Mouse (Mus musculus) heart, embryonic 11.5 days (tissue): ENCODE results near the gene Hmga2. TPM values are rescaled to one million over a fixed set of nuclear protein-coding genes. Genes with fewer than 3 reads are reported as not detected.
A peak's percentile ranks its signal among the peaks of the same experiment; 100 is the strongest.

Experiments used
- ATAC-seq: fragments of 200-750 bp; cut with Nextera tagmentation; replicated peaks from 2 replicates; pipeline ENCODE4 v1.8.0; 2017; ENCODE audit warnings: moderate library complexity; ENCODE audit not compliant: insufficient number of reproducible peaks, low FRiP score, low TSS enrichment
- H3K27ac ChIP-seq: fragments of 300-500 bp; sonication (generic); 2 replicates; pipeline ENCODE4 v1.5.1; 2014; ENCODE audit warnings: mild to moderate bottlenecking, low read depth, low read length
- H3K27me3 ChIP-seq: fragments of 300-500 bp; sonication (generic); 2 replicates; pipeline ENCODE4 v1.6.1; 2014; ENCODE audit warnings: mild to moderate bottlenecking, low read length, mixed read lengths; ENCODE audit not compliant: control insufficient read depth, insufficient read depth
- H3K36me3 ChIP-seq: fragments of 300-500 bp; sonication (generic); 2 replicates; pipeline ENCODE4 v1.6.1; 2014; ENCODE audit warnings: mild to moderate bottlenecking, low read length, moderate library complexity, mixed read lengths; ENCODE audit not compliant: control insufficient read depth, insufficient read depth
- H3K4me1 ChIP-seq: fragments of 300-500 bp; sonication (generic); 2 replicates; pipeline ENCODE4 v1.6.1; 2014; ENCODE audit warnings: low read length; ENCODE audit not compliant: control insufficient read depth, insufficient read depth
- H3K4me2 ChIP-seq: fragments of 300-500 bp; sonication (generic); 2 replicates; pipeline ENCODE4 v1.6.1; 2014; ENCODE audit warnings: mild to moderate bottlenecking, moderate library complexity
- H3K4me3 ChIP-seq: fragments of 300-500 bp; sonication (generic); 2 replicates; pipeline ENCODE4 v1.5.1; 2014; ENCODE audit warnings: low read depth, low read length
- H3K9ac ChIP-seq: fragments of 300-500 bp; sonication (generic); 2 replicates; pipeline ENCODE4 v1.6.1; 2014; ENCODE audit warnings: mild to moderate bottlenecking, low read depth, low read length, moderate library complexity
- H3K9me3 ChIP-seq: fragments of 300-500 bp; sonication (generic); replicated peaks from 2 replicates; pipeline ENCODE4 v1.6.1; 2016; ENCODE audit warnings: low read length; ENCODE audit not compliant: control insufficient read depth
- WGBS: fragments of 180-500 bp; shearing (Covaris S2); extraction: QIAGEN DNeasy Blood & Tissue Kit; methylation state at CpG from one replicate; pipeline ENCODE4 v1.1.7; 2014; ENCODE audit not compliant: insufficient replicate concordance; 5-methylcytosine and 5-hydroxymethylcytosine counted together
- polyA plus RNA-seq: library from polyadenylated mRNA; unstranded; fragments of >200 nt; fragmentation: Nextera tagmentation; extraction: Ambion mirVana; gene quantifications from 2 replicates; pipeline ENCODE4 v1.2.1, GENCODE M21; 2014

Gene Hmga2
- polyA plus RNA-seq, 1 experiment from 2014 or later: 42.6 TPM

DNA sequence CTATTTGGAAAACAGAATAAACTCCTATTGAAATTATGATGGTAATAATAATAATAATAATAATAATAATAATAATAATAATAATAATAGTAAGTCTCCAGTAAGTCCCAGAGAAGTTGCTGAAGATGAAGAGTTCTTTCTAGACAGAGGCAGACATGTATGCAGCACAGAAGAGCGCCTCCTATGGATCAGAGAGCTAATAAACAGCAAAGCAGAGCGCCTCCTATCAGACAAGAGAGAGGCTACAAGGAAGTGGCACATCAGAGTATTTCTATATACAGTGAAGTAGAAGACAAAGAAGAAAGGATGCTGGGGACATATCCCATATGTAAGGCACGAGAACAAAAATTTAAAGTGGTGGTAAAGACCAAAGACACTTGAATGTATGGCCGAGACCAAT, 70.9 kb downstream of the Hmga2 start:
- ATAC-seq: no peak
- Histone ChIP-seq H3K9ac (no peak overlapping the region), H3K4me2 (no peak overlapping the region), H3K4me1 (peaks cover 27% of the 10 kb centered on the region), H3K27me3 (no peaks in the 10 kb centered on the region), H3K27ac (no peak overlapping the region), H3K36me3 (no peaks in the 10 kb centered on the region), H3K4me3 (no peak overlapping the region), H3K9me3 (no peaks in the 10 kb centered on the region)
- WGBS: 77% methylated on average over 4 of the region's 4 CpGs

DNA sequence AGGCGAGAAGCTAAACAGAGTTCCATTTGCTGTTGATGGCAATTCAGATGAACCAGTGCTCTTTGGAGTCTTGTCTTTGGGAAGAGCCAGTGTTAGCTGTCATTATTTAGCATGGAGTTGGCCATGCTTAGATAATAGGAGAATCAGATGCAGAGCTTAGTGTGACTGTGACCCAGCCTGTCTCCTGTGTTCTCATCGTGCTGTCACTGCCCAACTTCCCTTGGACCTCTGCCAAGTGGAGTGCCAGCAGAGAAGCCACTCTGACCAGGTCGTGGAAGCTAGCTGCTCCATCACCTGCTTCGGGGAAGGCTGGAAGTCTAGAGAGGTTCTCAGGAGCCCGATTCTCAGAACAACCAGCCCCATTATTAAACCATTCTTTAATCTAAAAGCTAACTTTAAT, 73.3 kb downstream of the Hmga2 start:
- Histone ChIP-seq H3K4me3 (no peak overlapping the region), H3K9ac (no peak overlapping the region), H3K36me3 (no peaks in the 10 kb centered on the region), H3K27ac (no peak overlapping the region), H3K9me3 (no peaks in the 10 kb centered on the region), H3K4me2 (no peak overlapping the region), H3K27me3 (no peaks in the 10 kb centered on the region), H3K4me1 (peaks cover 31% of the 10 kb centered on the region)
- 56% methylated on average over 5 of the region's 5 CpGs for WGBS
- no peak for ATAC-seq

DNA sequence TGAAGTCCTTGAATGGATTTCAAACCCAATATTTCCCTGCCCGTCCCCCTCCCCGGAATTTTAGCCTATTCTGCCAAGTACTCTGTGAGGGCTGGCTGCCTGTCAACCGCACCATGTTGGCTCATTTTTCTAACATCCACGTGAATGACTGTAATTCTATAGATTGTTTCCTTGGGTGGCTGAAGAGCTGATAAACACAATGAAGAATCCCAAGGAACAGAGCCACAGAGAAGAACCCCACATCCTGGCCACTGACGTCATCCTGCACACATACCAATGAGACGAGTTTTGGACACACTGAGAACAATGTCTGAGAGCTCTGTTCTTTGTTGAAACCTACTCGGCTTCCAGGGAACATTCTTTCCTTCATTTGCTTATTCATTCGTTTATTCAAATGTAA, 74.5 kb downstream of the Hmga2 start:
- Histone ChIP-seq H3K4me1 (peaks cover 23% of the 10 kb centered on the region), H3K9me3 (no peaks in the 10 kb centered on the region), H3K36me3 (no peaks in the 10 kb centered on the region), H3K9ac (no peak overlapping the region), H3K27ac (no peak overlapping the region), H3K4me2 (no peak overlapping the region), H3K27me3 (no peaks in the 10 kb centered on the region), H3K4me3 (no peak overlapping the region)
- ATAC-seq: no peak
- 52% methylated on average over 8 of the region's 8 CpGs for WGBS

DNA sequence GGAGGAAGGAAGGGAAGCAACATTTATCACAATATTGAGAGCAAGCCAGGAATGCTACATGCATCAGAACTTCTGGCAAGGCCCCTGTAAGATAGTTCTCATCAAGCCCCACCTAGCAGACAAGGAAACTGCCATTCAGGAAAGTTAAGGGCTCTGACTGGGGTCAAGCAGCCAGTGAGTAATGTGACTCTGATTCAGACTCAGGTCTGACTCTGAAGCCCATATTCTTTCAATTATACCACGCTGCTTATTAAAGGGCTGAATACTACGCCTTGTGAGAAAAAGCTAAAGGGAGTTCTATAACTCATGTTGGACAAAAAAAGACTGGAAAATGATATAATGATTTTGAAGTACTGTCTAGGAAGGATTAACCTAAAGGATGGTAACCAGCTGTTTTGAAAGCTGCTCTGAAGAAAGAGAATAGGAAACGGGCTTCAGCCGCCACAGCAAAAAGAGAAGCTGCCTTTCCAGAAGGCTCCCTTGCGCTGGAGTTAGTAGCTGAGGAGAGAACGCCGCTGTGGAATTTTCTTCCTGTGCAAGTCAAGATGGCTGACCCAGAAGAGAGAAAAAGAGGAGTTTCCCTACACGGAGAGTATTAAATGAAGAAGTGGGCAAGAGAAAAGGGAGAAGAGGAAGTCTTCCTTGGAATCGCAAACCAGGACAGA, 76.3 kb downstream of the Hmga2 start:
- 69% methylated on average over 9 of the region's 9 CpGs for WGBS
- ATAC-seq: no peak
- H3K27ac ChIP-seq: peak overlapping the region; percentile 36; the same call in 1 of the 2 replicates
- H3K4me1 ChIP-seq: peaks cover 23% of the 10 kb centered on the region
- H3K9me3 ChIP-seq: no peaks in the 10 kb centered on the region
- H3K27me3 ChIP-seq: no peaks in the 10 kb centered on the region
- H3K4me3 ChIP-seq: no peak overlapping the region
- no peak overlapping the region for H3K4me2 ChIP-seq
- H3K36me3 ChIP-seq: no peaks in the 10 kb centered on the region
- H3K9ac ChIP-seq: no peak overlapping the region

DNA sequence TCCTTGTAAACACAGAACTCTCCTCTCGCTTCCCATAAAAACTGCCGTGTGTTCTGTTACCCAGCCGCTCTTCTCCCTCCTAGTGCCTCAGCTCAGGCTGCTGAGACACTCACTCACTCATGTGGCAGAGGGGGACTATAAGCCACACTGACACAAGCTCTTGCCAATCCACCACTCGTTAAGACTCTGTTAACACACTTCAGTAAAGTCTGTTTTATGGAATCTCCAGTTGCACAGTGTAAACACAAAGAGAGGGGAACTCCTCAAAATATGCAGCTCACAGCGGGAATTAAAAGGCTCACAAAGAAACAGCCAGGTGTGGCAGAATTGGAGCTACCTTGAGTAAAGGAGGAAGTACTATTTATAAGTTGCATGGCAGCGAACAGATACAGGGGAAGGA, 77.5 kb downstream of the Hmga2 start:
- Histone ChIP-seq H3K27ac (no peak overlapping the region), H3K4me3 (no peak overlapping the region), H3K9ac (no peak overlapping the region), H3K4me1 (peaks cover 23% of the 10 kb centered on the region), H3K36me3 (no peaks in the 10 kb centered on the region), H3K27me3 (no peaks in the 10 kb centered on the region), H3K9me3 (no peaks in the 10 kb centered on the region), H3K4me2 (no peak overlapping the region)
- WGBS: 46% methylated on average over 6 of the region's 6 CpGs
- ATAC-seq: no peak

DNA sequence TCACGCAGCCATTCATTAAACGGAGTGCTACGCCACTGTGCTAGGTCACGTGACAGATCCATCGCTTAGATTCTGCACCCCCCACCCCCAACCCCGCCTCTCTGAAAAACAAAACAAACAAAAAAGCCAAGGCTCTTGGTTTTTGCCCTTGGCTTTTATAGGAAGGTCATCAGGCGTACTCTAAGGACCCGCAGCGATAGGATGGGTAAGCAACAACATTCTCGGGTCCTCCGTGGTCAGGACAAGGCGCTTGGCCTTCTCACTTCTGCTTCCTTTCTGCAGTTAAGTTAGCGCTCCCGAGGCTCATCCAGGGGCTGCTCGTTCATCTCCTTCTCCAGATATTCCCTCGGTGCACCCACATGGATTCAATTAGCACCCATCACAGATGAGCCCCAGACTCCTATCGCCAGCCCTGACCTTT, 79.0 kb downstream of the Hmga2 start:
- H3K36me3 ChIP-seq: no peaks in the 10 kb centered on the region
- no peak for ATAC-seq
- no peak overlapping the region for H3K27ac ChIP-seq
- no peak overlapping the region for H3K4me2 ChIP-seq
- peaks cover 20% of the 10 kb centered on the region for H3K4me1 ChIP-seq
- WGBS: 77% methylated on average over 17 of the region's 17 CpGs
- no peaks in the 10 kb centered on the region for H3K9me3 ChIP-seq
- no peak overlapping the region for H3K4me3 ChIP-seq
- H3K27me3 ChIP-seq: no peaks in the 10 kb centered on the region
- no peak overlapping the region for H3K9ac ChIP-seq

DNA sequence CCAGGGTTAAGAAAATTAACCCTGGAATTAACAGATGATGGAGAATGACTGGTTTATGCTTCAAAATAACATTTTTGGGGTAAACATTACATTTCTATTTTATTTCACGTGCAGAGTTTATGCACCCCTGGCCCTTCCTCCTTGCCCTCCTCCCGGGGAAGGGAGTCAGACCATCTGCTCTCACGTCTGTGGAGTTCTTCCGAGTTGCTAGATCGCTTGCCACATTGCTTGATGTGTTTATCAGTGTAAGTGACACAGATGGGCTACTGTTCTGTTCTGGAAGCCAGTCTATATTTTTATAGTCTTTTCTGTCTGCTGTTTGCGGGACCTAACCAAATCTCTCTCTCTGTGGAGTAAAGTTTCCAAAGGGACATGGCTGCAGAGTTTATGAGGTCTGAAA, 80.7 kb downstream of the Hmga2 start:
- WGBS: 57% methylated on average over 6 of the region's 6 CpGs
- H3K9ac ChIP-seq: no peak overlapping the region

DNA sequence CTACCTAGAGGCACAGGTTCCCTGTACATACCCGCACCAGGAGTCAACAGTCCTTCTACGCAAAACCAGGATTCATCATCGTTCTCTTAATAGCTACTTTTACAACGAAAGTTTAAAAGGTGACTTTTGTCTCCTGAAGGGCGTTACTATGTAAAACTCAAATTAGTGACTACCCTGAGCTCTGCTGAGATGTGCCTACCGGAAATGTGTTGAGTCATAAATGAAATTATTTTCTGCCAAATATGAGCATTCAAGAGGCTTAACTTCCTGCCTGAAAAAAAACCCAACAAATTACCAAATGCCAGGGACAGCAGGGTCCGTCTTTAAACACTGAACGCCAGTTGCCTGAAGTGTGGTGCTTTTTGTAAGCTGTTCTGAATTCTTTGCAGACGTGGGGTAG, 81.5 kb downstream of the Hmga2 start:
- no peak for ATAC-seq
- Histone ChIP-seq H3K9ac (no peak overlapping the region), H3K4me2 (no peak overlapping the region), H3K4me1 (peaks cover 18% of the 10 kb centered on the region), H3K36me3 (no peaks in the 10 kb centered on the region), H3K27me3 (no peaks in the 10 kb centered on the region), H3K4me3 (no peak overlapping the region), H3K9me3 (no peaks in the 10 kb centered on the region), H3K27ac (no peak overlapping the region)
- WGBS: 92% methylated on average over 9 of the region's 9 CpGs

More for the DNA sequence above, 80.7 kb downstream of the Hmga2 start:
- no peaks in the 10 kb centered on the region for H3K36me3 ChIP-seq
- H3K9me3 ChIP-seq: no peaks in the 10 kb centered on the region
- no peak overlapping the region for H3K4me3 ChIP-seq
- H3K27ac ChIP-seq: no peak overlapping the region
- H3K27me3 ChIP-seq: no peaks in the 10 kb centered on the region
- no peak for ATAC-seq
- H3K4me2 ChIP-seq: no peak overlapping the region
- peaks cover 25% of the 10 kb centered on the region for H3K4me1 ChIP-seq

DNA sequence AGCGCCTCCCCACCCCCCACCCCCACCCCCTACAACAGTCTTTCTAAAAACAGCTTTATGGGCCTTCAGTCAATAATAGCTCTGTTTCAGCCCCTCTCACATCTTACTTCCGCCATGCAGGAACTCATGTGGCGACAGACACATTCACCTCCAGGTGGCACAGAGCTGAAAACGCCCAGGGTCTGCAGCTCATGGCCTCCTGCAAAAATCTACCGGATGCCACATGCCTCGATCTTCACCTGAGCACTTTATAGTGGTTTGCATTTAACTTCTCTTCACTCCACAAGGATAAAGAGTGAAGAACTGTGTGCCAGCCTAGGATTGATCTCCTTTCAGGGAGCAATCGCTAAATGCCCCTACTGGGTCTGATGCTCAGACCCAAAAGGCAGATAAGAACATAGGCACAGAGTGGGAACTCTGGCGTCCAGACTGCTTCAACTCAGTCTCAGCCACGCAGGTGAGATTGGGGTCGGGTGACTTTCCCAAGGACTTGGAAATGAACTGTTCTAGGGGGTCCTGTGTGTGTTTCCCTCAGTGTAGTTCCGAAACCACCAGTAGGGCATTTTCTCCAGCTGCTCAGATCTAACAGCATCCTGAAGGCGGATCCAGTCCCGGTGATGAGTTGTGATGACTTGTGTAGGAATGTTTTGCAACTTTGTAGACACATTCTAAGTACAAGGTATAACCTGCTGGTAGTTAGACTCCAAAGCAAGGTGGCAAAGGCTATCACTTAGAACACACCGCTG, 84.1 kb downstream of the Hmga2 start:
- no peak overlapping the region for H3K9ac ChIP-seq
- ATAC-seq: no peak
- H3K27me3 ChIP-seq: no peaks in the 10 kb centered on the region
- no peak overlapping the region for H3K27ac ChIP-seq
- 40% methylated on average over 14 of the region's 14 CpGs for WGBS
- H3K9me3 ChIP-seq: no peaks in the 10 kb centered on the region
- H3K4me3 ChIP-seq: no peak overlapping the region
- H3K4me2 ChIP-seq: no peak overlapping the region
- H3K36me3 ChIP-seq: no peaks in the 10 kb centered on the region
- peaks cover 16% of the 10 kb centered on the region for H3K4me1 ChIP-seq
